Mouse (Mus musculus) E14TG2a.4 (cell line): ENCODE measurements around the gene Malsu1.

Source experiments
- CTCF ChIP-seq: conservative IDR thresholded peaks from 2 replicates; pipeline ENCODE4 v1.5.1; 2014; ENCODE audit warnings: low read length
- NANOG ChIP-seq: IDR thresholded peaks from 2 replicates; pipeline ENCODE4 v1.6.1; 2014; ENCODE audit warnings: borderline replicate concordance, low read length, mixed read lengths

DNA sequence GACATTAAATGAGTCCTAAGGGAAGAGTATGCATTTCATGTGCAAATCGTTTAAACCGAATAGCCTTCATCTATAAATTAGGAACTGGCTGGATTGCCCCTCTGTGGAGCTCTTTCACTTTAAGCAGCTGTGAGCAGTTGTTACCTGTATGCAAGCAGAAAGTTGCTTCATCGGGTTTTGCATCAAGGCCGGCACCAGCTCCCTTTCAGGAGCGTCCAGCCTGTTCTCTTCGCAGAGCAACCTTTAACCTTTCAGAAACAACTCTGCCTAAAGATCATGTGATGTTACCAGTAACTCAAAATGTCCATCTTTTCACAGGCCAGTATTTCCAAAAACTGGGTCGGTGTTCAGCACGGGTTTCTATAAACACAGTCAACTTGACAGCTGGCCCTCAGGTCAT lies 26.6 kb upstream of the Malsu1 start:
- TF ChIP-seq CTCF, result no peak
- TF ChIP-seq NANOG, result no peak
